Mouse (Mus musculus) forebrain, embryonic 12.5 days (tissue): ENCODE measurements at regions not wholly inside any gene's neighbourhood (a gene's known extent, or its start where the extent isn't known, plus 50 kb on each side); places are given as distances from the start of the nearest gene placed in this dataset.

Experiments
- ATAC-seq: fragments of 200-750 bp; cut with Nextera tagmentation; 2 replicates; pipeline ENCODE4 v1.8.0; 2017; ENCODE audit warnings: moderate TSS enrichment; ENCODE audit not compliant: low FRiP score
- H3K27ac ChIP-seq: fragments of 300-500 bp; sonication (generic); 2 replicates; pipeline ENCODE4 v1.5.1; 2016; ENCODE audit warnings: mild to moderate bottlenecking
- H3K27me3 ChIP-seq: fragments of 300-500 bp; sonication (generic); 2 replicates; pipeline ENCODE4 v1.6.1; 2016; ENCODE audit warnings: mild to moderate bottlenecking
- H3K36me3 ChIP-seq: fragments of 300-500 bp; sonication (generic); replicated peaks from 2 replicates; pipeline ENCODE4 v1.6.1; 2016; ENCODE audit warnings: mild to moderate bottlenecking
- H3K4me1 ChIP-seq: fragments of 300-500 bp; sonication (generic); 2 replicates; pipeline ENCODE4 v1.6.1; 2016
- H3K4me2 ChIP-seq: fragments of 300-500 bp; sonication (generic); 2 replicates; pipeline ENCODE4 v1.6.1; 2016; ENCODE audit warnings: mild to moderate bottlenecking, moderate library complexity
- H3K4me3 ChIP-seq: fragments of 300-500 bp; sonication (generic); replicated peaks from 2 replicates; pipeline ENCODE4 v1.5.1; 2016; ENCODE audit warnings: mild to moderate bottlenecking
- H3K9ac ChIP-seq: fragments of 300-500 bp; sonication (generic); 2 replicates; pipeline ENCODE4 v1.6.1; 2016; ENCODE audit warnings: mild to moderate bottlenecking
- H3K9me3 ChIP-seq: fragments of 300-500 bp; sonication (generic); 2 replicates; pipeline ENCODE4 v1.6.1; 2016
- WGBS: fragments of 180-500 bp; shearing (Covaris S2); methylation state at CpG from one replicate; pipeline ENCODE4 v1.1.7; 2016; 5-methylcytosine and 5-hydroxymethylcytosine counted together

- Histone ChIP-seq H3K27ac (no peak overlapping the region), H3K9ac (no peak overlapping the region), H3K4me1 (no peaks in the 10 kb centered on the region), H3K4me3 (no peak overlapping the region), H3K4me2 (no peak overlapping the region), H3K36me3 (no peaks in the 10 kb centered on the region), H3K9me3 (no peaks in the 10 kb centered on the region), H3K27me3 (no peaks in the 10 kb centered on the region)
- 75% methylated on average over 5 of the region's 5 CpGs for WGBS
- no peak for ATAC-seq
Observed at GRCm38 (mm10) chr3:80042756-80043484, 158.6 kb downstream of the Fam198b start.

- 83% methylated on average over 5 of the region's 5 CpGs for WGBS
- Histone ChIP-seq H3K36me3 (no peaks in the 10 kb centered on the region), H3K27me3 (no peaks in the 10 kb centered on the region), H3K4me3 (no peak overlapping the region), H3K9ac (no peak overlapping the region), H3K4me1 (no peaks in the 10 kb centered on the region), H3K27ac (no peak overlapping the region), H3K9me3 (no peaks in the 10 kb centered on the region), H3K4me2 (no peak overlapping the region)
- ATAC-seq = no peak
Observed at GRCm38 (mm10) chr3:80049495-80050225, 165.3 kb downstream of the Fam198b start.

- WGBS = 82% methylated on average over 4 of the region's 4 CpGs
- no peaks in the 10 kb centered on the region for H3K36me3 ChIP-seq
- H3K27me3 ChIP-seq = no peaks in the 10 kb centered on the region
- H3K4me2 ChIP-seq = no peak overlapping the region
- H3K4me3 ChIP-seq = no peak overlapping the region
- H3K27ac ChIP-seq = no peak overlapping the region
- no peaks in the 10 kb centered on the region for H3K4me1 ChIP-seq
- ATAC-seq = no peak
- H3K9ac ChIP-seq = no peak overlapping the region
- no peaks in the 10 kb centered on the region for H3K9me3 ChIP-seq
Observed at GRCm38 (mm10) chr3:80050920-80051319, 166.6 kb downstream of the Fam198b start.

- Histone ChIP-seq H3K9ac (no peak overlapping the region), H3K4me3 (no peak overlapping the region), H3K27me3 (no peaks in the 10 kb centered on the region), H3K9me3 (no peaks in the 10 kb centered on the region), H3K27ac (no peak overlapping the region), H3K4me1 (no peaks in the 10 kb centered on the region), H3K4me2 (no peak overlapping the region), H3K36me3 (no peaks in the 10 kb centered on the region)
- ATAC-seq = no peak
- WGBS = 76% methylated on average over 4 of the region's 4 CpGs
Observed at GRCm38 (mm10) chr3:80051963-80052362, 167.6 kb downstream of the Fam198b start.

GRCm38 (mm10) chr3:80052879-80053278 lies 168.5 kb downstream of the Fam198b start:
- Histone ChIP-seq H3K27ac (no peak overlapping the region), H3K9me3 (no peaks in the 10 kb centered on the region), H3K4me3 (no peak overlapping the region), H3K4me2 (no peak overlapping the region), H3K4me1 (no peaks in the 10 kb centered on the region), H3K36me3 (no peaks in the 10 kb centered on the region), H3K9ac (no peak overlapping the region), H3K27me3 (no peaks in the 10 kb centered on the region)
- WGBS = 71% methylated on average over 3 of the region's 3 CpGs
- no peak for ATAC-seq

- Histone ChIP-seq H3K4me3 (no peak overlapping the region), H3K27ac (no peak overlapping the region), H3K4me2 (no peak overlapping the region), H3K27me3 (no peaks in the 10 kb centered on the region), H3K9me3 (no peaks in the 10 kb centered on the region), H3K9ac (no peak overlapping the region), H3K36me3 (no peaks in the 10 kb centered on the region), H3K4me1 (no peaks in the 10 kb centered on the region)
- no peak for ATAC-seq
- WGBS = 91% methylated on average over 2 of the region's 2 CpGs
Observed at GRCm38 (mm10) chr3:80053435-80053834, 169.1 kb downstream of the Fam198b start.

GRCm38 (mm10) chr3:80056636-80057350 lies 172.5 kb downstream of the Fam198b start:
- Histone ChIP-seq H3K36me3 (no peaks in the 10 kb centered on the region), H3K4me1 (no peaks in the 10 kb centered on the region), H3K9me3 (no peaks in the 10 kb centered on the region), H3K27me3 (no peaks in the 10 kb centered on the region), H3K27ac (no peak overlapping the region), H3K9ac (no peak overlapping the region), H3K4me3 (no peak overlapping the region), H3K4me2 (no peak overlapping the region)
- ATAC-seq = no peak
- WGBS = 79% methylated on average over 6 of the region's 6 CpGs

- Histone ChIP-seq H3K4me2 (no peak overlapping the region), H3K9ac (no peak overlapping the region), H3K9me3 (no peaks in the 10 kb centered on the region), H3K4me1 (no peaks in the 10 kb centered on the region), H3K27ac (no peak overlapping the region), H3K27me3 (no peaks in the 10 kb centered on the region), H3K4me3 (no peak overlapping the region), H3K36me3 (no peaks in the 10 kb centered on the region)
- 0 out of 2 replicates have a peak, but pooled peaks have one; percentile 55 for ATAC-seq
- 57% methylated on average over 2 of the region's 2 CpGs for WGBS
Observed at GRCm38 (mm10) chr3:80058722-80059121, 174.4 kb downstream of the Fam198b start.

- H3K4me3 ChIP-seq = no peak overlapping the region
- no peak overlapping the region for H3K4me2 ChIP-seq
- no peaks in the 10 kb centered on the region for H3K36me3 ChIP-seq
- no peaks in the 10 kb centered on the region for H3K9me3 ChIP-seq
- no peaks in the 10 kb centered on the region for H3K4me1 ChIP-seq
- H3K27me3 ChIP-seq = no peaks in the 10 kb centered on the region
- ATAC-seq = no peak
- H3K27ac ChIP-seq = no peak overlapping the region
- 79% methylated on average over 5 of the region's 5 CpGs for WGBS
- no peak overlapping the region for H3K9ac ChIP-seq
Observed at GRCm38 (mm10) chr3:80070726-80071125, 186.4 kb downstream of the Fam198b start.

- no peaks in the 10 kb centered on the region for H3K9me3 ChIP-seq
- no peaks in the 10 kb centered on the region for H3K36me3 ChIP-seq
- peak; percentile 70; the same call in 1 of the 2 replicates for ATAC-seq
- H3K4me3 ChIP-seq = no peak overlapping the region
- 17% methylated on average over 10 of the region's 10 CpGs for WGBS
- H3K9ac ChIP-seq = no peak overlapping the region
- no peaks in the 10 kb centered on the region for H3K27me3 ChIP-seq
- H3K4me2 ChIP-seq = no peak overlapping the region
- no peak overlapping the region for H3K27ac ChIP-seq
- no peaks in the 10 kb centered on the region for H3K4me1 ChIP-seq
Observed at GRCm38 (mm10) chr3:80079801-80080418, 195.6 kb downstream of the Fam198b start.

GRCm38 (mm10) chr3:80081210-80081609 lies 196.9 kb downstream of the Fam198b start:
- no peak overlapping the region for H3K27ac ChIP-seq
- H3K4me3 ChIP-seq = no peak overlapping the region
- WGBS = 77% methylated on average over 7 of the region's 7 CpGs
- H3K9me3 ChIP-seq = no peaks in the 10 kb centered on the region
- H3K36me3 ChIP-seq = no peaks in the 10 kb centered on the region
- H3K4me1 ChIP-seq = no peaks in the 10 kb centered on the region
- no peak for ATAC-seq
- no peak overlapping the region for H3K9ac ChIP-seq
- no peak overlapping the region for H3K4me2 ChIP-seq
- no peaks in the 10 kb centered on the region for H3K27me3 ChIP-seq
